Mouse (Mus musculus) mesoderm, embryonic 11.5 days (tissue): Measurements from ENCODE around the gene Treh.
A peak's percentile ranks its signal among the peaks of the same experiment; 100 is the strongest.

ENCODE experiments used
- DNase-seq: peaks from one replicate; pipeline ENCODE4 v3.0.0-alpha.2; 2012; ENCODE audit warnings: low read depth, low spot score

Gene Treh

DNA sequence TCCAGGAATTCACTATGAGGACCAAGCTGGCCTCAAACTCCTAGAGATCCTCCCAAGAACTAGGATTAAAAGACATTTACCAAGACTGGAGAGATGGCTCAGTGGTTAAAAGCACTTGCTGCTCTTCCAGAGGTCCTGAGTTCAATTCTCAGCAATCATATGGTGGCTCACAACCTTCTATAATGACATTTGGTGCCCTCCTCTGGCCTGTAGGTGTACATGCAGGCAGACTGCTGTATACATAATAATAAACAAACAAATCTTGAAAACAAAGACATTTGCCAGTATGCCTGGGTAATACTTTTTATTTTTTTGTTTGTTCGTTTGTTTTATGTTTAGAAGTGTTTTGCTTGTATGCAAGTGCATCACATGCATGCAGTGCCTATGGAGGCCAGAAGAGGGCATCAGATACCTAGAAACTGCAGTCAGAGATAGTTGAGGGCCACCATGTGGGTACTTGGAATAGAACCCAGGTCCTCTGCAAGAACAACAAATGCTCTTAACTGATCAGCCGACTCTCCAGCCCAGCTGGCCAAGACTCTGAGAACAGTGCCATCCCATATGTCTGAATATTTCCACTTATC is 5.3 kb downstream of the Treh start:
- DNase-seq, result no peak

DNA sequence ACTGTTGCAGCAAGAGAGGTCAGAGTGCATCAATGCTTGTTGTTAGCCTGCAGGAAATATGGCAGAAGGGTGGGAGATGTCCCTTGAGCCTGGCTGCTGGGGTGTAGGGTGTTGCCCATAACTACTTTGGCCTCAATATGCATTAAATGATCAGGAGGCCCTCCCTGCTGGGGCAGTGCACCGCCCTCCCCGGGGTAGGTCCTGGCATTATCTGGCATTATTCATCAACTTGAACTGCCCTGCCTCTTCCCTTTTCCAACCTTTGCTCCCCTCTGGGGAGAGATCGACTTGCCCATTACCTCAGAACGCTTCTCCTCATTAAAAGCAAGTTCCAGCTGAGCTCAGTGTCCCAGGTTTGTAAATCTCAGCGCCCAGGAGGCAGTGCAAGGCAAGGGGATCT is 6.5 kb downstream of the Treh start:
- DNase-seq, result no peak

DNA sequence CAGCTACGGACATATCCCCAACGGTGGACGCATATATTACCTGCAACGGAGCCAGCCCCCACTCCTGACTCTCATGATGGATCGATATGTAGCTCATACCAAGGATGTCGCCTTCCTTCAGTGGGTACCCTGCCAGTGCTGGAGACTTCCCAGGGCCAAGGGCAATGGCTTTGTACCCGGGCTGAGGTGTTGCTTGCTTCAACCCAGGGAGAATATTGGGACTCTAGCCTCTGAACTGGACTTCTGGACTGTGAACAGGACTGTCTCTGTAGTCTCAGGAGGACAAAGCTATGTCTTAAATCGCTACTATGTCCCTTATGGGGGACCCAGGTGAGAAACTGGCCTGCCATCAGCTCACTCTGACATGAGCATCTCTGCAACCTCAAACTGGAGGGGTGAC is 10.0 kb downstream of the Treh start:
- DNase-seq, result no peak

DNA sequence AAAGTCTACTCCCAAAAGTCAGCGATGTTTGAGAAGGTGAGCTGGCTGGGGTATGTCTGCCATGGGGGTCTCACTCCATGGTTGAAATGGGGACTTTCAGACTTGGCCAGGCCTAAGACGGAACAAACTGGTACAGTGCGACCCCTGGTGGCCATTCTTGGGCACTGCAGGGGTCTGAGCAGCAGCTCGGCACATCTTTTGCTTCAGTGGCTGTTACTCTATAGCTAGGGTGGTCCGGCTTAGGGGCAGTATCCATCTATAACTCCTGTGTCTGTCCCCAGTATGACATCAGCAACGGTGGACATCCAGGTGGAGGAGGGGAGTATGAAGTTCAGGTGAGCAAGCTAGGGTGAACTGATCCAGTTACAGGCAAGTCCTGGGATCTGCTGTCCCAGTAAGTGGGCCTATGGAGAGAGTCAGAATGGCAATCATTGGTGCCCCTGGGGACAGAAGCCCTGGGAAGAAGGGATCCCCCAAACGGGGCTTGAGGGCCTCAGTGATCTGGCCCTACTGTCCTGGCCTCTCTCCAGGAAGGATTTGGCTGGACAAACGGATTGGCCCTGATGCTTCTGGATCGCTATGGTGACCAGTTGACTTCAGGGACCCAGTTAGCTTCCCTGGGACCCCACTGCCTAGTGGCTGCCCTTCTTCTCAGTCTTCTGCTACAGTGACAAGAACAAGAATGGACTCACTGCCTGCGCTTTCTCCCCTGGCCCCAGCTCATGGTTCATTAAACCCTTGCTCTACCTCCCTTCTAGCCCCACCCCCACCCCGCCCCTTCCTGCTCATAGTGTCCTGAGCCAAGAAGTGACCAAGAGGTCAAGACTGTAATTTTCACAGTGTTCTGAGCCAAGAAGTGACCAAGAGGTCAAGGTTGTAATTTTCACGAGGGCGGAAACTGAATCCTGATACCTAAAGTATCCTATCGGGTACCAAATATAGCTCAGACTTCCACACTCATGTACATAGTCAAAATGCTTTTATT is 12.6 kb downstream of the Treh start:
- DNase-seq, result peak; percentile 87

DNA sequence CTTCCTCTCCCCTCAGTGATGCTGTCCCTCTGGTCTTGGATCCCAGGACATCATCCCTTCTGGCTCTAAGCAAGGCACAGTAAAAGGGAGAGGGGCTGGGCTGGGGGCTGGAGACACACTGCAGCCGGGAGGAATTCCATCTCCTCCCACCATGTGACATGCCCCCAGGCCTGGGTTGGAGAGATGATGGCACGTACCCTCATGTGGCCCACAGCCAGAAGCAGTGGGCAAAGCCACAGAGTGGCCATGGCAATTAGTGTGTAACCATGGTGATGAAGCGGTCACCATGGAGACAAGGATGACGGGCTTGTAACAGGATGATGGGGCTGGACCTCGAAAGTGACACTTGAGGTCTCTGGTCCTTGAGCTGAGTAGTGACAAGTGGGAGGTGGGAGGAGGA is 13.6 kb downstream of the Treh start:
- peak; percentile 70 for DNase-seq

DNA sequence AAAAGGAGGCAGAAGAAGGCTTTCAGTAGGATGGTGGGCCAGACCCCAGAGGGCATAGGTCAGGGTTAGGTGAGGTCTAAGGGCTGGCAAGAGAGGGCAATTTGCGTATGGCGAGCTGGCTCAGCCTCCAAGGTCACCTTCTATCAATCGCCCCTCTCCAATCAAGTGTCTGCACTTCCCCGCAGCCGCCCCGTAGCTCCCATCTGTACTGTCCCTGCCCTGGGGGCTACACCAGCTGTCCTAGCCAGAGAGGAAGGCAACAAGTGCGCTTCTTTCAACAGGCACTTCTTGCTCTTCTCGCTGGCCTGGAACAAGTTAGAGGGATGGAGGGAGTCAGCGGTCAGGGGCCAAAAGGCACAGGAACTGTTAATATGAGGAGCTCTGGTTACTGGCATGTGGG is 15.0 kb downstream of the Treh start:
- no peak for DNase-seq

DNA sequence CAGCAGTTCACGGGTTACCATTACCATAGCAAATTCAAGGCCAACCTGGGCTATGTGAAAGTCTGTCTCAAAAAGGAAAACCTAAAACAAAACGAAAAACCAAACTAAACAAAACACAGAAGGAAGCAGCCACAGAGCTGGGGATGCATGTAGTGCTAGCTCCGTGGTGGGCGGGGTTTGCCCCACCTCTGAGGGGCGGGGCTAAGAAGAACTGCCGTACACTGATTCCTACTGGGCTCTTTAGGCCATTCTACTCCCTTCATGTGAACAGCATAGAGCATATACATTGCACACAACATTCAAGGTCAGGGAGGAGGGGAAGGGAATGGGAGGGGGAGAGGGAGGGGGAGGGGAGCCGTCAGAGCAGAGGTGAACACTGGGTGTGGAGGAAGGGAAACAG is 17.6 kb downstream of the Treh start:
- no peak for DNase-seq

DNA sequence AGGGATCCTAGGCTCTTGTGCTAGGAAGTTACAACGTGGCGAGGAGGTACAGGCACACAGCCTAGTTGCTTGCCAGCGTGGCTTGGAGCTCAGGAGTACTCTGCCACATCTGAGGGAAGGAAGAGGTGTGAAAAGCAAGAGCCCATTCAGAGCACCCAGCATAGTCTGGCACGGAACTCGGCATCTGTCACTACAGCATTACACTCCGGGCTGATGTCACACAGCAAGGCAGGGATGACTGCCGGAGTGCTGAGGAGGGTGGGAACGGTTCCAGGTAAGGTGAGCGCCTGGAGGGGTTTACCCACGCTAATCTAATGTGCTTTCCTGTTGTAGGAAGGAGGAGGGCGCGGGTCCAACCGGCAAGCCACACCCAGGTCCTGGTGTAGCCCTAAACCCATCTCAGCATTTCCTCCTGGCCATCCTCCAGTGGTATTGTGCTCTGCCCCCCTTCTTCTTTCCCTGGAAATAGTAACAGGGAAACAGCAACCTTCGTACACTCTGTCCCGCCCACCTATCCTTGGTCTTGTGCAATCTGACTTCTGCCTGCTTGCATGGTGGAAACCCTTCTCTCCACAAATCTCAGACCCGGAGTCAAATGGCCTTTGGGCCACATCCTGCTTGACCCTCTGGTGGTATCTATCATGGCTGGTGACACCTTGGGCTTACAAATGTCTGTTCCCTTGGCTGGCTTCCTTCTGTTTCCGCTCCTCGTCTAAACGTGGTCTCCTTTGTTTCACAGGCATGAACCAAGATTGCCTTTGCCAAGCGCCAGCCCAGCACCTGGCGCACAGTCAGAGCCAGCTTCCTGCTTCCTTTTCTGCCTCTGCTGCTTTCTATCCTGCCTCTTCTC is 18.9 kb downstream of the Treh start:
- no peak for DNase-seq

DNA sequence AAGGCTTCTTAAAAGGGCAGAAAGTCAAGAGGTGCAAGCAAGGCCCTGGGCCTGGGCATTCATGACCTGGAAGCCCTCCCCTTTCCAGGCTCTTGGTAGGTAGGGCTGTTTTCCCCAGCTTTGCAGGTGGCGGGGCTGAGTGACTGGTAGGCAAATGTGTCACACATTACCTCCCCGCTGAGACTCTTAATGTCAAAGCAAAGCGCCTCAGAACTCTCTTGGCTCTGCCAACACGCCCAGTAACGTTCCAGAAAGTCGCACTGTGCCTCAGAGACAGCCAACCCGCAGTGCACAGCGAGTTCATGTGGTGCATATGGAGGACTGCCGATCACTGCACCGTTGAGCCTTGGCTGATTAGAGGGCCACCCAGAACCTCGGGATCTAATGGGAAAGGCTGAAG is 20.0 kb downstream of the Treh start:
- DNase-seq, result no peak

DNA sequence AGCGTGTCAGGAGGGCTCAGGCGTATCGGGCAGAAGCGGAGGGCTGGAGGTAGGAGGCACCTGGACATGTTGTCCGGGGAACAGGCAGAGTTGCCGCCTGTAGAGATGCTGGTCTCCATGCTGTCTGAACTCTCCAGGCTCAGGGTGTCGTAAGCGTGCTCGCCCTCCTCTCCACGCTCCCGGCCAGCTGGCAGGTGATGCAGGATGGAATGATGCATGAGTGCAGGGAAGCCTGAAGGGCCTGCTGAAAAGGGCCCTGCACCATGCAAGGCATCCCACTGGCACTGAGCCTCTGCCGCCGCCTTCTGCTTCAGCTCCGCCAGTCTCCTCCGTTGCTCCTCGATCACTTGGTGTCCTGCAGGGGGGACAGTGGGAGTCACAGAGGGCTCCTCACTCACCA is 24.8 kb downstream of the Treh start:
- no peak for DNase-seq

DNA sequence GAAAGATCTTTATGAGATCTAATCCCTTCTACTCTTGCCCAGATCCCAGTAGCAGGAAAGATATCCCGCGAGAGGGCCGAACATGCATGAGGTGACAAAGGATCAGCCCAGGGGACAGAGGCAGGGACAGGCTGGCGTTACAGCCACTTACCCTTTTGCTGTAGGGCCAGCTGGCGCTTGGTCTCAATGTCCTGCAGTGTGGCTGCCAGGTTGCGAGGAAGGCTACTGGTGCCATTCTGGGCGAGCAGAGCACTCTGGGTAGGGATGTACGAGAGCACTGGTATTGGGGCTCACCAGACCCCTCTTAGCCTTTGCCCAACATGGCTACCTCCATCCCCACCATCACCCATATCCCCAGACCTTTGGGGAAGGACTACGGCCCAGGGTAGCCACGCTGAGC is 26.2 kb downstream of the Treh start:
- no peak for DNase-seq

DNA sequence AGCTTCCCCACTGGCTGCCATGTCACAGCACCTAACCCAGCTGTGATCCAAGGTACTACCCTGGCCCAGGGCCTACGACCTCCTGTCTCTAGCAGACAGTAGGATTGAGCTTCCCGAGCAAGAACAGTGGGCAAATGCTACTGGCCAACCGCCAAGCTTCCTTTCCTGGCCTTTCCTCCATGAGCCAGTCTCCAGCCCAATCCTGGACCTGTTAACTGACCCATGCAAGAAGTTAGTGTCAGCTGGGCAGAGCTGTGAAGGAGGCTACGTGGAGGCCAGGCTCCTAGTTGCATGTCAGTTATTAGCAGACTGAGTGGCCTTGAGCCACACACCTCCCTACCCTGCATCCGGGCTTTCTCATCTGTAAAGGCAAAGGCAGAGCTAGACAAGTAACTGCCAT is 26.7 kb downstream of the Treh start:
- DNase-seq, result no peak

DNA sequence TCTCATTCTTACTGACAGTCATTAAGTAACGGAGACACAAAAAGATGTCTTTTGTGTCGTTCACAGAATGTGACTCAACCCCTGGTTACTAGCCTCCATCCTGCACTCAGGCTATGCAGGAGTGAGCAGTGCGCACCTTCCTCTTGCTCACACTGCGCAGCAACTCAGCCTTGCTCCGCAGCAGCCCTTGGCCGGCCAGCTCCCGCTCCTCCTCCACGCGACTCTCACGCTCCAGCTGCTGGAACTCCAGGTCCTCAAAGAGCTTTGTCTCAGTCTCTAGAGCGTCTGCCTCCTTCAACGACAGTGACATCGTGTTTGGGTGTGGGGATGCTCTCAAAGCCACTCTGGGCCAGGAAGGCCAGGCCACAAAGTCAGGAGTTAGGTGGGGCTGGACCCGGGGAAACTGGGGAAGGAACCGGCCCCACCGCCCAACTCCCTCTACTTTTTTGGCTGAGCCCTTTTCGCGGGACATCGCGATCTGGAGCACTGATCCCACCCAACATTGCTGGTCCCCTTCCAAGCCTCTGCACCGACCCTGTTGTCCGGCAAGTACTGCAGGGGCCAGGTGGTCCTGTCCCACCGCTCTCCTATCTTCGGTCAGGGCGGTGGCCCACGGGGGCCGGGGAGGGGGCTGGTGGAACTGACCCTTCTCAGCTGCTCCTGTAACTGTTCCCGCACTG is 34.9 kb downstream of the Treh start:
- no peak for DNase-seq

DNA sequence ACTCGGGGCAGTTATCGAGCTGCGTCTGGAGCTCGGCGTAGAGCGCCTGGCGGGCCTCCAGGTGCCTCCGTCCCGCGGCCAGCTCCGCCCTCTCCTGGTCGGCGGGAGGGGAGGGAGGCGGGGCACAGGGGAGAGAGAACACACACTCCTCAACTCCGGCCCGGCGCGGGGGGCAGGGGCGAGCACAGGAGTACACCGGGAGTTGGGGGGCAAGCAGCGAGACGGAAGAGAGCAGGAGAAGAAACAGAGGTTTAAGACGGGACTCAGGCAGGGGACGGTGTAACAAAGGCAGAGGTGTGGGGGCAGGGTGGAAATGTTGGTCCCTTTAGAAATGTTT is 35.4 kb downstream of the Treh start:
- peak; percentile 56 for DNase-seq

DNA sequence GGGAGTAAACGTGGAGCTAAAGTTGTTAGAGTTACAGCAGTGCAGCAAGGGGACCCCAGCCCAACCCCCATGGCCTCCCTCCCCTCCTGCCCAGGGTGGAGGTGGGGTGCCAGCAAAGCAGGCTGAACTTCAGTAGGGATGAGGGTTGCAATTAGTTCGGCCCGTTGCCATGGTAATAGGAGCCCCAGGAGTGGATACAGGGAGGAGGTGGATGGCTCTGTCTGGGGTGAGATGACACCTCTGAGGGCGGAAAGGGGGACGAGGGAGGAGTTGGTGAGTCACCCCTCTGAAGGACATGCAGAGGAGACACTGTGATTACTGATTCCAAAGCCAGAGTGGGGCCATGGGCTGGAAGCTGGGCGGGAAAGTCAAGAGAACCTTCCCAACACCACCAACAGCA is 35.9 kb downstream of the Treh start:
- no peak for DNase-seq

DNA sequence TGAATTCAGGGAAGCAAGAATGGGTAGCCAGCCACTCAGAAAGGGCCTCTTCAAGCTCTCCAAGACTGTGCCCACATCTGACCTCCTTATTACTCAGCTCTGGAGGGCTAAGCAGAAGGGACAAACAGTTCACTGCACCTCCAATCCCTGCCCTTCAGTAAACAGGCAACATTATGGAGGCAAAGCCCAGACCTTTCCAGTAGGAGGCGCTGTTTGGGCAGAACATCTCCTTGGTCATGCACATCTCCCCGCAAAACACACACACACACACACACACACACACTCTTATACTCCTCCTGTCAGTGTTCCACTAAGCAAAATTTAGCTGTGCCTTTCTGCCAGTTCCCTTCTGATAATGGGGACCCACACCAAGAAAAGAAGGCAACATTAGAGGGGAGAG is 36.6 kb downstream of the Treh start:
- peak; percentile 53 for DNase-seq

DNA sequence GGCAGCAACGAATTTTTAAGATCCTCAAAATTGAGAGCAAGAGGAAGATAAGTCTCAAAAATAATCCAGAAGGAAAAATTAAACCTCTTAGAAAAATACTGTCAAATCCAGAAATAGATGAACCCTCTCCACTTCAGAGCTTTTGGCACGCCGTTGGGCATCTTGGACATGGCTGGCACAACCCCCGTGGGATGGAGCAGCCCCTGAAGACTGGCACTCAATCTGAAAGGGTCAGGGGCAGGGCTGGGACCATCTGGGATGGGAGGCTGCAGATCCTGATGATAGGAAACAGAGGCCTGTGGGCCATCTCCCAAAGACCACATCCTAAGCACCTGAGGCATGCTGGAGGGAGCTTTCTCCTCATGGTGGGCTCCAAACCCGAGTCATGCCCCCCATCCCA is 37.2 kb downstream of the Treh start:
- no peak for DNase-seq

DNA sequence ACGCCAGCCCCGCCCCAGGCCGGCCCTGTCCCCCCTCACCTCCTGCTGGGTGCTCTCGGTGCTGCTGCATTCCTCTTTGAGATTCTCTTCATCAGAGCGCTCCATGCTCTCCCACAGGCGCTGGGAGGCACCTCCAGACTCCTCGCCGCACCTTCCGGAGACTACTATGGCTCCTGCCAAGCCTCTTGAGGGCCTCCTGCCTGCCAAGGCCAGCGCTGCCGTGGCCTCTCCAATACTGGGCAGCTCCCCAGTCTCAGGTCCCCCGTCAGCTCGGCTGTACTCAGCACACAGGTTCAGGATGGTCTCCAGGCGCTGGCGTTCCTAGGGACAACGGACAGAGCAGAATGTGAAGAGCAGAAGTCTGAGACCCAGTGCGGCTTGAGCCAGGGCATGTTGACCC is 38.6 kb downstream of the Treh start:
- no peak for DNase-seq

DNA sequence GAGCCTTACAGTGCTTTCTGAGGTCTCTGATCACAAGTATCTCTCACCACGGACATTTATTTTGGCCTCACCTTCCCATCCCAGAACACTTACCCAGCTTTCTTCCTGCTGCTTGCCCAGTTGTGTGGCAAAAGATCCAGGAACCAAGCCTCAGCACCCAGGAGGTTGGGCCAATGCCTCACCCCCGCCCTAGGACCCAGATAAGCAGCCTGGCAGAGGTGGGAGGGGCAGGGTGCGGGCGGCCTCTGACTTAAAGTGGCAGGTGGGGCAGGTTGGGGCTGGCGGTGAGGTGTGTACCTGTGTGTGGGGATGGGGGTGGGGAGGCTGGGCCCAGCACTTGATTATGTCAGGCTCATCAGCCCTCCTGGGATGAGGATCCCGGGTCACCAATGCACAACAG is 40.0 kb downstream of the Treh start:
- no peak for DNase-seq

DNA sequence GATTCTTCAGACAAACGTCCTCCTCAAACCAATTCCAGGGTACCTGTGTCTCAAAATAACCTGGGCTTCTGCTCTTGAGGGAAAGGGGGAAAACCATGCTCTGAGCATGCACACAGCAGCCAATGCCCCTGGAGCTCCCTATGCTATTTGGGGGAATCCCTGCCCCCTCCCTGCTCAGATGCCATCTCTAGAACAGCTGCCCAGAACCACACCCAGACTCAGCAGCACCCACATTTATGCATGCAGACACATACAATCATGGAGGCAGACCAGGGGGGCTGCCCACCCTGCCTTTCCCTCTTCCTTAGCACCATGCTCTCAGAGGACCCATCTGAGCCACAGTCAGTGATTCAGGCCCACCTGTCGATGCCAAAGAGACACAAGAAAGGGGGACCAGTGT is 40.5 kb downstream of the Treh start:
- DNase-seq, result no peak

DNA sequence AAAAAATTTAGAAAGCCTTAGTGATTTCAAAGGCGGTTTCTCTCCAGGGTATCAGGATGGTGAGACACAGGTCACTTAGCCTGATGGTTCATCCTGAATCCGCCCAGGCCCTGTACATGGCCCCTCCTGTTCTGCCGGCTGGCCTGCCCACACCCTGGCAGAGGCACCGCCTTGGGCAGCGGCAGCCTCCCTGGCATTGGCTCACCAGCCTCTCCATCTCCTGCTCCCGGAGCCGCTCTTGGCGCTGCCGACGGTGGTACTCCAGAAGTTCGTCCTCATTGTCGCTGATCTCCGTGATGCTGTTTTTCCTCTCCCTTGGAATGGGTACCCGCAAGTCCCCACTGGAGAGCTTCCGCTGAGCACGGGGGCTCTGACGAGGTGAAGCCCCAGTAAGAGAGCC is 42.1 kb downstream of the Treh start:
- DNase-seq, result no peak
